Mouse (Mus musculus): ENCODE data around the gene Limd1.

Gene Limd1

GRCm38 (mm10) chr9:123483598-123483997, 5.1 kb downstream of the Limd1 start:
- DNase-seq (ENCODE audit: low spot score in 2 of 2): no peak

- no peak for DNase-seq (ENCODE audit: low spot score in 2 of 2)
Measured at GRCm38 (mm10) chr9:123484830-123485229, 6.3 kb downstream of the Limd1 start.

GRCm38 (mm10) chr9:123485561-123485960, 7.1 kb downstream of the Limd1 start:
- DNase-seq (ENCODE audit: low spot score in 2 of 2): no peak

GRCm38 (mm10) chr9:123486635-123487034, 8.1 kb downstream of the Limd1 start:
- no peak for DNase-seq (ENCODE audit: low spot score in 2 of 2)

GRCm38 (mm10) chr9:123489073-123489472, 10.6 kb downstream of the Limd1 start:
- no peak for DNase-seq (ENCODE audit: low spot score in 2 of 2)

GRCm38 (mm10) chr9:123489727-123490343, 11.3 kb downstream of the Limd1 start:
- no peak for DNase-seq (ENCODE audit: low spot score in 2 of 2)

GRCm38 (mm10) chr9:123490930-123491329, 12.4 kb downstream of the Limd1 start:
- no peak for DNase-seq (ENCODE audit: low spot score in 2 of 2)

- DNase-seq (ENCODE audit: low spot score in 2 of 2): no peak
Measured at GRCm38 (mm10) chr9:123491917-123492585, 13.5 kb downstream of the Limd1 start.

GRCm38 (mm10) chr9:123496665-123497064, 18.2 kb downstream of the Limd1 start:
- DNase-seq (ENCODE audit: low spot score in 2 of 2): no peak

GRCm38 (mm10) chr9:123497906-123498305, 19.4 kb downstream of the Limd1 start:
- DNase-seq (ENCODE audit: low spot score in 2 of 2): no peak

- DNase-seq (ENCODE audit: low spot score in 2 of 2): no peak
Measured at GRCm38 (mm10) chr9:123500480-123500879, 22.0 kb downstream of the Limd1 start.

GRCm38 (mm10) chr9:123503171-123503834, 24.8 kb downstream of the Limd1 start:
- no peak for DNase-seq (ENCODE audit: low spot score in 2 of 2)

GRCm38 (mm10) chr9:123504325-123504724, 25.8 kb downstream of the Limd1 start:
- DNase-seq (ENCODE audit: low spot score in 2 of 2): peak; percentile 60 to 71

- no peak for DNase-seq (ENCODE audit: low spot score in 2 of 2)
Measured at GRCm38 (mm10) chr9:123505598-123505997, 27.1 kb downstream of the Limd1 start.

- no peak for DNase-seq (ENCODE audit: low spot score in 2 of 2)
Measured at GRCm38 (mm10) chr9:123506270-123507146, 28.0 kb downstream of the Limd1 start.

- no peak for DNase-seq (ENCODE audit: low spot score in 2 of 2)
Measured at GRCm38 (mm10) chr9:123507380-123507779, 28.9 kb downstream of the Limd1 start.

- no peak for DNase-seq (ENCODE audit: low spot score in 2 of 2)
Measured at GRCm38 (mm10) chr9:123508986-123509385, 30.5 kb downstream of the Limd1 start.

GRCm38 (mm10) chr9:123509638-123510604, 31.4 kb downstream of the Limd1 start:
- DNase-seq (ENCODE audit: low spot score in 2 of 2): peak; percentile 67 to 74

GRCm38 (mm10) chr9:123510926-123511325, 32.4 kb downstream of the Limd1 start:
- DNase-seq (ENCODE audit: low spot score in 2 of 2): peak; percentile 17 to 44

GRCm38 (mm10) chr9:123512482-123512881, 34.0 kb downstream of the Limd1 start:
- no peak for DNase-seq (ENCODE audit: low spot score in 2 of 2)

- DNase-seq (ENCODE audit: low spot score in 2 of 2): no peak
Measured at GRCm38 (mm10) chr9:123515087-123515486, 36.6 kb downstream of the Limd1 start.
